Mouse (Mus musculus) embryonic stem cell, embryonic (primary cell): ENCODE data around the gene Opn4.

Experiments used
- CTCF ChIA-PET, 4 experiments: fragments of 300-600 bp in 2 of 4; fragments of 350-600 bp in 2 of 4; sonication (Branson Sonifier 250); formaldehyde crosslinking; loops; one replicate each; lab custom pipeline; 2022; ENCODE audit warnings: inconsistent platforms in 2 of 4; lab: Charles Lee
- POLR2A ChIA-PET, 4 experiments: fragments of 300-600 bp in 2 of 4; fragments of 350-600 bp in 2 of 4; sonication (Branson Sonifier 250); formaldehyde crosslinking; loops; one replicate each; lab custom pipeline; 2022; ENCODE audit warnings: antibody characterized with exemption in 4 of 4, inconsistent platforms in 1 of 4; lab: Charles Lee

Opn4 gene

GRCm38 (mm10) chr14:34553470-34553869 is 46.5 kb downstream of the Opn4 start:
- POLR2A ChIA-PET: interaction anchor here in 2 of 4 experiments (0.9 to 2.3 kb wide), 4 partner anchors 9 to 94 kb away, joined by 3 to 13 read pairs (median 5); no protein-coding TSS in a partner anchor
- CTCF ChIA-PET: interaction anchor here in 1 of 4 experiments (1.2 to 1.3 kb wide), 2 partner anchors 20 to 21 kb away, joined by 3 read pairs; no protein-coding TSS in a partner anchor

- CTCF ChIA-PET: no interaction called here
- POLR2A ChIA-PET: interaction anchor here in 3 of 4 experiments (0.7 to 4.1 kb wide), 13 partner anchors 9 to 217 kb away, joined by 3 to 20 read pairs (median 3); no protein-coding TSS in a partner anchor
Measured at GRCm38 (mm10) chr14:34552226-34552625, 47.7 kb downstream of the Opn4 start.

GRCm38 (mm10) chr14:34549004-34549671 is 50.8 kb downstream of the Opn4 start:
- ChIA-PET POLR2A (interaction anchor here (0.5 to 4.6 kb wide), 54 partner anchors 8 to 1248 kb away, joined by 3 to 54 read pairs (median 5); partner anchors contain the start of genes Bmpr1a (in 3 of the 4), 9230112D13Rik (in 1 of the 4) and Anxa8 (in 1 of the 4)), CTCF (interaction anchor here (0.5 to 1.6 kb wide), 12 partner anchors 8 to 186 kb away, joined by 3 to 5 read pairs (median 3); no protein-coding TSS in a partner anchor)

- ChIA-PET CTCF (interaction anchor here (0.5 to 1.6 kb wide), 21 partner anchors 8 to 220 kb away, joined by 3 to 5 read pairs (median 3); no protein-coding TSS in a partner anchor), POLR2A (interaction anchor here in 3 of 4 experiments (0.5 to 4.6 kb wide), 78 partner anchors 8 to 463 kb away, joined by 3 to 54 read pairs (median 5); partner anchors contain the start of genes Bmpr1a (in 2 of the 3), Anxa8 (in 1 of the 3) and Mmrn2 (in 1 of the 3))
Measured at GRCm38 (mm10) chr14:34548391-34549001, 51.4 kb downstream of the Opn4 start.

- CTCF ChIA-PET: interaction anchor here in 2 of 4 experiments (0.5 to 1.1 kb wide), 3 partner anchors 29 to 166 kb away, joined by 3 read pairs; no protein-coding TSS in a partner anchor
- POLR2A ChIA-PET: interaction anchor here in 2 of 4 experiments (0.8 to 2.1 kb wide), 11 partner anchors 14 to 181 kb away, joined by 3 to 9 read pairs (median 4); no protein-coding TSS in a partner anchor
Measured at GRCm38 (mm10) chr14:34544545-34544944, 55.4 kb downstream of the Opn4 start.

GRCm38 (mm10) chr14:34544001-34544400 is 55.9 kb downstream of the Opn4 start:
- ChIA-PET POLR2A (interaction anchor here in 3 of 4 experiments (0.7 to 2.1 kb wide), 12 partner anchors 11 to 181 kb away, joined by 3 to 9 read pairs (median 4); no protein-coding TSS in a partner anchor), CTCF (interaction anchor here in 2 of 4 experiments (1.1 to 1.6 kb wide), 2 partner anchors 17 to 30 kb away, joined by 3 to 4 read pairs; no protein-coding TSS in a partner anchor)

- ChIA-PET CTCF (interaction anchor here in 1 of 4 experiments (1.6 kb wide), 1 partner anchor 18 kb away, joined by 4 read pairs; no protein-coding TSS in a partner anchor), POLR2A (interaction anchor here in 3 of 4 experiments (0.6 to 2.0 kb wide), 12 partner anchors 9 to 166 kb away, joined by 3 to 9 read pairs (median 4); no protein-coding TSS in a partner anchor)
Measured at GRCm38 (mm10) chr14:34543596-34543995, 56.3 kb downstream of the Opn4 start.

GRCm38 (mm10) chr14:34541896-34542295 is 58.0 kb downstream of the Opn4 start:
- ChIA-PET CTCF (interaction anchor here in 2 of 4 experiments (0.6 to 1.0 kb wide), 2 partner anchors 39 to 323 kb away, joined by 3 read pairs; no protein-coding TSS in a partner anchor), POLR2A (interaction anchor here in 2 of 4 experiments (0.6 to 3.1 kb wide), 26 partner anchors 9 to 191 kb away, joined by 3 to 20 read pairs (median 4); no protein-coding TSS in a partner anchor)

- ChIA-PET POLR2A (interaction anchor here in 3 of 4 experiments (0.6 to 3.1 kb wide), 35 partner anchors 8 to 234 kb away, joined by 3 to 20 read pairs (median 4); partner anchors contain the start of gene 9230112D13Rik (in 1 of the 3)), CTCF (interaction anchor here in 2 of 4 experiments (0.6 to 1.3 kb wide), 2 partner anchors 94 to 629 kb away, joined by 3 to 6 read pairs; no protein-coding TSS in a partner anchor)
Measured at GRCm38 (mm10) chr14:34540685-34541162, 59.2 kb downstream of the Opn4 start.
